8 mouse cellular contexts compared by ENCODE assay signal in genomic region chr9:53247953-53248397, GRCm38 (mm10). TPM values are rescaled to one million over a fixed set of nuclear protein-coding genes. Genes with fewer than 3 reads are reported as not detected.
DNase-seq lines count a peak whose midpoint lies in the region; ATAC-seq lines count a peak whose summit lies in the region.

Gene Ddx10 (minus strand): TSS chr9:53248053.

- no peaks in the 10 kb centered on the region for H3K36me3 ChIP-seq in hindbrain, embryonic 16.5 days (ENCODE audit: control insufficient read depth, insufficient read depth, low read length)
- no peaks in the 10 kb centered on the region for H3K36me3 ChIP-seq in macrophage (ENCODE audit: inconsistent target)

- H3K79me2 ChIP-seq in macrophage (ENCODE audit: inconsistent target), result peaks cover 47% of the 10 kb centered on the region

- peak; percentile 100 for ATAC-seq in hindbrain, embryonic 16.5 days

- no peaks in the 10 kb centered on the region for H3K9me3 ChIP-seq in hindbrain, embryonic 16.5 days (ENCODE audit: control insufficient read depth, low read length)

- H3K27ac ChIP-seq in hindbrain, embryonic 16.5 days (ENCODE audit: low read depth, low read length), result peak within 1 kb of the TSS; percentile 67
- H3K27ac ChIP-seq in macrophage, result peak within 1 kb of the TSS; percentile 35; the same call in 1 of the 2 replicates

- peaks cover 15% of the 10 kb centered on the region for H3K4me1 ChIP-seq in hindbrain, embryonic 16.5 days (ENCODE audit: control insufficient read depth, insufficient read depth, low read depth, low read length)

- H3K4me2 ChIP-seq in hindbrain, embryonic 16.5 days (ENCODE audit: low read length), result peak within 1 kb of the TSS; percentile 97

- H3K4me3 ChIP-seq in hindbrain, embryonic 16.5 days (ENCODE audit: low read length), result peak within 1 kb of the TSS; percentile 91
- peak within 1 kb of the TSS; percentile 82 for H3K4me3 ChIP-seq in macrophage (ENCODE audit: inconsistent target)

- under 1% methylated on average over 35 of the region's 35 CpGs for WGBS in hindbrain, embryonic 16.5 days
- WGBS in macrophage (ENCODE audit: missing documents), result under 1% methylated on average over 35 of the region's 35 CpGs

- peak within 1 kb of the TSS; percentile 86 for H3K9ac ChIP-seq in hindbrain, embryonic 16.5 days (ENCODE audit: low read depth, low read length)

- peak; percentile 94 for DNase-seq in WW6 (ENCODE audit: low read depth, low spot score)
- peak; percentile 94 to 96 for DNase-seq in cerebellum, postnatal 4 days (ENCODE audit: low spot score in 2 of 2)
- DNase-seq in gastrocnemius, adult 18-20 months (ENCODE audit: low spot score), result peak; percentile 98
- DNase-seq in left cerebral cortex, adult 18-20 months (ENCODE audit: low spot score in 2 of 2), result peak; percentile 98
- peak; percentile 98 for DNase-seq in right cerebral cortex, adult 18-20 months
- peak; percentile 88 for DNase-seq in urinary bladder, postnatal 10 days (ENCODE audit: low spot score)

- H3K27me3 ChIP-seq in hindbrain, embryonic 16.5 days (replicated peaks; ENCODE audit: control insufficient read depth, insufficient read depth, low read length), result no peaks in the 10 kb centered on the region

RNA-seq across cellular contexts. Expression of gene Ddx10, which starts in this region (rescaled TPM):
- total RNA-seq in gastrocnemius, adult 18-20 months (2021), result 10 to 100 TPM; 10.5 to 11.3 TPM
- polyA plus RNA-seq in hindbrain, embryonic 16.5 days (2015; fragmentation: Nextera tagmentation; extraction: Ambion mirVana), result 23.1 and 24.0 TPM in 2 replicates
- 10 to 100 TPM; 20.8 to 22.7 TPM for total RNA-seq in left cerebral cortex, adult 18-20 months (2021)
- total RNA-seq in macrophage (2018; cell fraction: chromatin; rRNA removed), result 10 to 100 TPM; 15.5 to 69.3 (median 39.9) TPM
- 10 to 100 TPM in 25 of 26 experiments, 1 to 10 TPM in 1; 8.5 to 17.7 (median 13.5) TPM for total RNA-seq in macrophage (2018; cell fraction: cytosol; rRNA removed)
- 10 to 100 TPM; 11.4 to 35.5 (median 19.3) TPM for total RNA-seq in macrophage (2018; cell fraction: nucleus; rRNA removed)
- polyA plus RNA-seq in macrophage (2018), result 10.2 to 26.4 TPM (median 19.1 TPM) in 3 replicates

Comparison
In these comparisons a context has a peak if more than half of its experiments do, and no peak if none do; other contexts are left out.
1. Peak in every context shown above with its lines: DNase-seq, ATAC-seq, H3K4me3 ChIP-seq and H3K27ac ChIP-seq.